In genomic region chr15:86077934-86078333, GRCm38 (mm10) we compare ENCODE assay signal across 23 mouse cellular contexts.
"Had no signal": no experiment of that assay in that cellular context is flagged by ENCODE, and none has a peak within 500 bp of the region (broad histone marks: within the 10 kb centered on the region; RNA-seq: fewer than 3 reads in every experiment).

No protein-coding gene starts in this region.

- H3K27me3 ChIP-seq: heart, embryonic 12.5 days; heart, embryonic 15.5 days; hindbrain, embryonic 13.5 days; hindbrain, embryonic 15.5 days; kidney, embryonic 15.5 days; limb, embryonic 13.5 days; limb, embryonic 15.5 days had no signal

- DNase-seq: forebrain, postnatal 0 days; gastrocnemius, postnatal 14 days; gastrocnemius, postnatal 36 days; heart, postnatal 14 days; heart, postnatal 36 days; kidney, adult 11 months; kidney, adult 2 months; kidney, adult 9 months; kidney, postnatal 14 days; kidney, postnatal 36 days; layer of hippocampus, adult 9-11 months; layer of hippocampus, postnatal 36 days; left cerebral cortex, postnatal 4 days had no signal

- H3K4me2 ChIP-seq: heart, embryonic 12.5 days; heart, embryonic 15.5 days; hindbrain, embryonic 13.5 days; hindbrain, embryonic 15.5 days; kidney, embryonic 15.5 days; limb, embryonic 13.5 days; limb, embryonic 15.5 days had no signal

- H3K4me3 ChIP-seq: heart, embryonic 12.5 days; heart, embryonic 15.5 days; hindbrain, embryonic 13.5 days; hindbrain, embryonic 15.5 days; kidney, embryonic 15.5 days; limb, embryonic 13.5 days; limb, embryonic 15.5 days had no signal

- H3K9me3 ChIP-seq: heart, embryonic 12.5 days; heart, embryonic 15.5 days; hindbrain, embryonic 13.5 days; hindbrain, embryonic 15.5 days; kidney, embryonic 15.5 days; limb, embryonic 13.5 days; limb, embryonic 15.5 days had no signal

- H3K9ac ChIP-seq: forebrain, postnatal 0 days; heart, embryonic 12.5 days; heart, embryonic 15.5 days; hindbrain, embryonic 13.5 days; hindbrain, embryonic 15.5 days; kidney, embryonic 15.5 days; limb, embryonic 13.5 days; limb, embryonic 15.5 days; liver, embryonic 14.5 days had no signal

- ATAC-seq: forebrain, postnatal 0 days; hindbrain, postnatal 0 days; intestine, embryonic 16.5 days had no signal

- H3K36me3 ChIP-seq: heart, embryonic 12.5 days; heart, embryonic 15.5 days; hindbrain, embryonic 13.5 days; hindbrain, embryonic 15.5 days; kidney, embryonic 15.5 days; limb, embryonic 13.5 days had no signal

- H3K27ac ChIP-seq: hindbrain, embryonic 13.5 days; hindbrain, embryonic 15.5 days; hindbrain, postnatal 0 days; limb, embryonic 13.5 days; limb, embryonic 15.5 days; liver, embryonic 14.5 days had no signal
